Mouse (Mus musculus): ENCODE measurements around the gene Gm14862.

Gm14862 gene

DNA sequence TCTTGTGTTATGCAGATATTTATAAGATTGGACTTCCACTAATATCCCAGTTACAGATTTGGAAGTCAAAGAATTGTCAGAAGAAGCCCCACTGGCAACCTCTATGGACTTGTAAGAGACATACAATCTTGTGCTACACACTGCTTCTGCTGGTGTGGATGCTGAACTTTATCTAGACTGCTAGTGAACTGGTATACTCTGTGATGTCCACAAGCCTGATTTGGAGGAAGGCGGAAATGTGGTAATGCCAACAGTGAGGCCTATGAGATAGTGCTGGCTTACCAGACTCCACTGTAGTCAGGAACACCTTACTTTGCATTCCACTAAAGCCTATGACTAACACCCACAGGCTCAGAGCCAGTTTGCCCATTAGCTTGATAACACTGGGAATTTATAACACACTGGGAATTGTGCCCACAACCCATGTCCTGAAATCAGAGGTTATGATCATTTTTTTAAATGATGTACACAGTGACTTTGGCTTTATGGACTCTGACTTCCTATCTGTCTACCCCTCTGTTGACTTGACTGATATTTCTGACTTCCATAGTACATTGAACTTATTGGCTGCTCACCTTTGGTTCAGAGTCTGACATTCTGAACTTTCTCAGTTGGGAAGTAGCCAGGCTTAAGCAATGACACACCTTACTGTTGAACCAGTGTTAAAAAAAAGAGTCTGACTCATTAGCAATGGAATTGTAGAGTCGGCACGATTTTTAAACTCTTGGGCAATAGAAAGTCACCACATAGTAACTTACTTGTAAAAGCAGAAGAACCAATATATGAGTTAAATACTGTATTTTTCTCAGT is 34.1 kb downstream of the Gm14862 start:
- no peak for DNase-seq

DNA sequence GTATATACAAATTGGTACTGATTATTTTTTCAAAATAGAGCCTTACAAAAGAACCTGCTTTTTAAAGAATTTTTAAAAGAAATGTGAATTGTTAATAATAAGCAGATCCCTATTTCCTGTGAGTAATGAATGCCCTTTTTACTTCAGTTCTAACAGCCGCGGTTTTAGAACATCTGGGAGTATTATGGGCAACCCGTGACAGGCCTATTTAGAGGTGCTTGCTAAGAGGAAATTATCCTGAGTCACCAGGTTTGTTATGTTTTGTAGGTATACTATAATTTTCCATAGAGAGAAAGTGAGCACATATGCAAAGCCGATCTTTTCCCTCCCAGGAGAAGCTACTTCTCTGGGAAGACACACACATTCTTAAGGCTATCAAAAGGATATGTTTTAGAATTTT is 35.0 kb downstream of the Gm14862 start:
- DNase-seq, result no peak

DNA sequence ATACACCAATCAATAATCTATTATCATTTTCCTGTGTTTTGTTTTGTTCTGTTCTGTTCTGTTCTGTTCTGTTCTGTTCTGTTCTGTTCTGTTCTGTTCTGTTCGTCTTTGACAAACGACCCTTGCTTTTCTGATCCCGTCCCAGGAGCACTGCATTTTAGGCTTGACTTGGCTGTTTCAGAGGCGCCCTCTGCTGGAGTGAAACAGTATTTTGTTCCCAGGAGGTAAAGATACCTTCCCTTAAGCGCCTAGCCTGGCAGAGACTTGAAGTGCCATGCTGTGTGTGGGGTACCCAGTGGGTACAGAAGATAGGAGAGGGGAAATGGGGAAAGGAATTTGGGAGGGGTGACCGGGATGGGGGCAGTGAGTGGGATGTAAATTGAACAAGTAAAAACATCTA is 35.5 kb downstream of the Gm14862 start:
- DNase-seq, result no peak

DNA sequence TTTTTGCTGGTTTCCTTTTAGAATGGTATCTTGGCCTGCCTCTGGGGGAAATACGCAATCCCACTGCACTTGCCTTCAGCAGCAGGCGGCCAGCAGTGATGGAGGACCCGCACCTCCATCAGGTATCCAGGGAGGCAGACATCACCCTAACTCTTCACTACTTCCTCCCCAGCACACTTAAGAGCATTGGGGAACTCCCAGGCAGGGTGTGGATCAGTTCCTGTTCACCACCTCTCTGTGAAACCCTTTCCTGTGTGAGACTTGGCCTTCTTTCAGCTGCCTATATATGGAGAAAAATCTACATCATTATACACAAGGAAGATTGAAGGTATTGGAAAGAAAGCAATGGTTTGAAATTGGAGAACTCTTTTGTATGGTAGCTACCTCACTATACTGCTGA is 37.1 kb downstream of the Gm14862 start:
- DNase-seq, result no peak

GRCm38 (mm10) chrX:9216244-9216643 is 40.5 kb downstream of the Gm14862 start:
- no peak for DNase-seq

GRCm38 (mm10) chrX:9205121-9205520 is 51.6 kb downstream of the Gm14862 start:
- DNase-seq, result no peak

DNA sequence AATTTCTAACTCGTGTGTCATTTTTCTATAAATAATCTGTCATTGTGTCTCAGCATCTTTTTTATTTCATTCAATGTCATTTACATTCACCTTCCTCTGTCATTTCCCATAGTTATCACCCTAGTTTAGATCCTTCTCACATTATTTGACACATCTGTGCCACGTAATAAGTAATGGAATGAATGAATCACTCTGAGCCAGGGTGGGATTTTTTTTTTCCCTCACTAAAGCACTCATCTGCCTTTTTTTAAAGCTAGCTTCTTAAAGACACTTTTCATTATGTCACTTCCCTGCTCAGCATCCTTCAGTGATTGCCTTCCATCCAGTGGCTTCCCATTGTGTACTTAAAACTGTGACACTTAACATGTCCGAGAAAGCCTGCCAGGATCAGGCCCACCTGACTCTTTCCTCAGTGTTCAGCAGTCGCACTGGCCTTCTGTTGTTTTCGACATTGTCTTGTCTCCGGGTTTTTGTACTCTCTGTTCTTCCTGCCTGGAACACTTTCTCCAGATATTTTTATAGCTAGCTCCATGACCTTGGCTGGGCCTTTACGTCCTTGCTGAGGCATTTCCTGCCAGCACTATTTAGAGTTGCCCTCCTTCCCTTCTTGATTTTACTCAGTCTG is 53.8 kb downstream of the Gm14862 start:
- DNase-seq, result no peak

- DNase-seq, result no peak
These were observed 54.7 kb downstream of the Gm14862 start for GRCm38 (mm10) chrX:9201954-9202353.

All from right cerebral cortex, adult 18-20 months (tissue).